Mouse (Mus musculus) midbrain, embryonic 11.5 days (tissue): ENCODE measurements around the gene Gm21972. TPM values are rescaled to one million over a fixed set of nuclear protein-coding genes. Genes with fewer than 3 reads are reported as not detected.

ENCODE experiments used
- ATAC-seq: fragments of 200-750 bp; cut with Nextera tagmentation; 2 replicates; pipeline ENCODE4 v1.8.0; 2017; ENCODE audit warnings: moderate TSS enrichment, moderate library complexity; ENCODE audit not compliant: low FRiP score
- DNase-seq: peaks from one replicate; pipeline ENCODE4 v3.0.0; 2015; ENCODE audit warnings: low spot score; ENCODE audit errors: missing footprints
- H3K27ac ChIP-seq: fragments of 300-500 bp; sonication (generic); 2 replicates; pipeline ENCODE4 v1.5.1; 2014; ENCODE audit warnings: low read depth, low read length
- H3K27me3 ChIP-seq: fragments of 300-500 bp; sonication (generic); 2 replicates; pipeline ENCODE4 v1.6.1; 2014; ENCODE audit warnings: mild to moderate bottlenecking, low read length, moderate library complexity, mixed read lengths; ENCODE audit not compliant: control insufficient read depth, insufficient read depth
- H3K36me3 ChIP-seq: fragments of 300-500 bp; sonication (generic); 2 replicates; pipeline ENCODE4 v1.6.1; 2014; ENCODE audit warnings: mild to moderate bottlenecking, low read length, moderate library complexity, mixed read lengths; ENCODE audit not compliant: control insufficient read depth, insufficient read depth
- H3K4me1 ChIP-seq: fragments of 300-500 bp; sonication (generic); 2 replicates; pipeline ENCODE4 v1.6.1; 2014; ENCODE audit warnings: low read length; ENCODE audit not compliant: control insufficient read depth, insufficient read depth
- H3K4me2 ChIP-seq: fragments of 300-500 bp; sonication (generic); 2 replicates; pipeline ENCODE4 v1.6.1; 2014; ENCODE audit warnings: mild to moderate bottlenecking, moderate library complexity
- H3K4me3 ChIP-seq: fragments of 300-500 bp; sonication (generic); 2 replicates; pipeline ENCODE4 v1.5.1; 2014; ENCODE audit warnings: low read depth, low read length
- H3K9ac ChIP-seq: fragments of 300-500 bp; sonication (generic); 2 replicates; pipeline ENCODE4 v1.6.1; 2014; ENCODE audit warnings: low read length
- H3K9me3 ChIP-seq: fragments of 300-500 bp; sonication (generic); 2 replicates; pipeline ENCODE4 v1.6.1; 2016; ENCODE audit warnings: low read length; ENCODE audit not compliant: control insufficient read depth
- WGBS: fragments of 180-500 bp; shearing (Covaris S2); extraction: QIAGEN DNeasy Blood & Tissue Kit; methylation state at CpG from one replicate; pipeline ENCODE4 v1.1.7; 2014; 5-methylcytosine and 5-hydroxymethylcytosine counted together
- polyA plus RNA-seq: library from polyadenylated mRNA; unstranded; fragments of >200 nt; fragmentation: Nextera tagmentation; extraction: Ambion mirVana; gene quantifications from 2 replicates; pipeline ENCODE4 v1.2.1, GENCODE M21; 2014

Gene Gm21972
- polyA plus RNA-seq, 1 experiment from 2014 or later = 0.40 TPM

- no peak for DNase-seq
- 88% methylated on average over 4 of the region's 4 CpGs for WGBS
- H3K27ac ChIP-seq = no peak overlapping the region
- no peaks in the 10 kb centered on the region for H3K4me1 ChIP-seq
- no peak for ATAC-seq
- no peaks in the 10 kb centered on the region for H3K36me3 ChIP-seq
- no peaks in the 10 kb centered on the region for H3K27me3 ChIP-seq
- H3K4me2 ChIP-seq = no peak overlapping the region
- H3K4me3 ChIP-seq = no peak overlapping the region
- no peak overlapping the region for H3K9ac ChIP-seq
- no peaks in the 10 kb centered on the region for H3K9me3 ChIP-seq
Observed at GRCm38 (mm10) chr1:86183577-86184263, 50.3 kb downstream of the Gm21972 start.

- no peak overlapping the region for H3K4me3 ChIP-seq
- H3K27me3 ChIP-seq = no peaks in the 10 kb centered on the region
- no peaks in the 10 kb centered on the region for H3K4me1 ChIP-seq
- 85% methylated on average over 7 of the region's 7 CpGs for WGBS
- no peak overlapping the region for H3K9ac ChIP-seq
- no peak for ATAC-seq
- no peaks in the 10 kb centered on the region for H3K9me3 ChIP-seq
- no peak for DNase-seq
- H3K27ac ChIP-seq = no peak overlapping the region
- no peaks in the 10 kb centered on the region for H3K36me3 ChIP-seq
- no peak overlapping the region for H3K4me2 ChIP-seq
Observed at GRCm38 (mm10) chr1:86186762-86187161, 53.3 kb downstream of the Gm21972 start.

- Histone ChIP-seq H3K27me3 (no peaks in the 10 kb centered on the region), H3K9ac (no peak overlapping the region), H3K36me3 (no peaks in the 10 kb centered on the region), H3K27ac (no peak overlapping the region), H3K4me3 (no peak overlapping the region), H3K4me1 (no peaks in the 10 kb centered on the region), H3K9me3 (no peaks in the 10 kb centered on the region), H3K4me2 (no peak overlapping the region)
- 67% methylated on average over 2 of the region's 2 CpGs for WGBS
- DNase-seq (no peak), ATAC-seq (no peak)
Observed at GRCm38 (mm10) chr1:86187856-86188255, 54.4 kb downstream of the Gm21972 start.

- no peaks in the 10 kb centered on the region for H3K36me3 ChIP-seq
- 84% methylated on average over 2 of the region's 2 CpGs for WGBS
- DNase-seq = no peak
Observed at GRCm38 (mm10) chr1:86188271-86188670, 54.8 kb downstream of the Gm21972 start.

GRCm38 (mm10) chr1:86189034-86189702, 55.7 kb downstream of the Gm21972 start:
- Histone ChIP-seq H3K9ac (no peak overlapping the region), H3K27me3 (no peaks in the 10 kb centered on the region), H3K9me3 (no peaks in the 10 kb centered on the region), H3K4me1 (no peaks in the 10 kb centered on the region), H3K4me2 (no peak overlapping the region), H3K4me3 (no peak overlapping the region), H3K27ac (no peak overlapping the region), H3K36me3 (no peaks in the 10 kb centered on the region)
- ATAC-seq (no peak), DNase-seq (no peak)
- WGBS = 83% methylated on average over 6 of the region's 6 CpGs

More at GRCm38 (mm10) chr1:86188271-86188670, 54.8 kb downstream of the Gm21972 start:
- Histone ChIP-seq H3K9ac (no peak overlapping the region), H3K4me1 (no peaks in the 10 kb centered on the region), H3K27ac (no peak overlapping the region), H3K4me2 (no peak overlapping the region), H3K4me3 (no peak overlapping the region), H3K27me3 (no peaks in the 10 kb centered on the region), H3K9me3 (no peaks in the 10 kb centered on the region)
- no peak for ATAC-seq

GRCm38 (mm10) chr1:86190843-86191242, 57.4 kb downstream of the Gm21972 start:
- DNase-seq = no peak
- Histone ChIP-seq H3K4me3 (no peak overlapping the region), H3K9ac (no peak overlapping the region), H3K4me1 (no peaks in the 10 kb centered on the region), H3K9me3 (no peaks in the 10 kb centered on the region), H3K27ac (no peak overlapping the region), H3K27me3 (no peaks in the 10 kb centered on the region), H3K4me2 (no peak overlapping the region), H3K36me3 (no peaks in the 10 kb centered on the region)
- ATAC-seq = no peak
- 88% methylated on average over 6 of the region's 6 CpGs for WGBS

GRCm38 (mm10) chr1:86194044-86194443, 60.6 kb downstream of the Gm21972 start:
- 83% methylated on average over 7 of the region's 7 CpGs for WGBS

GRCm38 (mm10) chr1:86198276-86198675, 64.8 kb downstream of the Gm21972 start:
- no peak overlapping the region for H3K4me2 ChIP-seq
- H3K9me3 ChIP-seq = no peaks in the 10 kb centered on the region
- 80% methylated on average over 6 of the region's 6 CpGs for WGBS
- H3K9ac ChIP-seq = no peak overlapping the region
- no peaks in the 10 kb centered on the region for H3K27me3 ChIP-seq
- DNase-seq = peak; percentile 17
- no peak overlapping the region for H3K27ac ChIP-seq
- H3K4me1 ChIP-seq = no peaks in the 10 kb centered on the region
- H3K4me3 ChIP-seq = no peak overlapping the region
- peaks cover 5% of the 10 kb centered on the region; the same call in 1 of the 2 replicates for H3K36me3 ChIP-seq
- ATAC-seq = no peak

More at GRCm38 (mm10) chr1:86194044-86194443, 60.6 kb downstream of the Gm21972 start:
- peak; percentile 21 for DNase-seq
- no peak for ATAC-seq
- no peaks in the 10 kb centered on the region for H3K9me3 ChIP-seq
- no peaks in the 10 kb centered on the region for H3K27me3 ChIP-seq
- no peak overlapping the region for H3K4me3 ChIP-seq
- H3K4me1 ChIP-seq = no peaks in the 10 kb centered on the region
- H3K9ac ChIP-seq = no peak overlapping the region
- H3K36me3 ChIP-seq = peaks cover 2% of the 10 kb centered on the region; the same call in 1 of the 2 replicates
- H3K27ac ChIP-seq = no peak overlapping the region
- no peak overlapping the region for H3K4me2 ChIP-seq

DNA sequence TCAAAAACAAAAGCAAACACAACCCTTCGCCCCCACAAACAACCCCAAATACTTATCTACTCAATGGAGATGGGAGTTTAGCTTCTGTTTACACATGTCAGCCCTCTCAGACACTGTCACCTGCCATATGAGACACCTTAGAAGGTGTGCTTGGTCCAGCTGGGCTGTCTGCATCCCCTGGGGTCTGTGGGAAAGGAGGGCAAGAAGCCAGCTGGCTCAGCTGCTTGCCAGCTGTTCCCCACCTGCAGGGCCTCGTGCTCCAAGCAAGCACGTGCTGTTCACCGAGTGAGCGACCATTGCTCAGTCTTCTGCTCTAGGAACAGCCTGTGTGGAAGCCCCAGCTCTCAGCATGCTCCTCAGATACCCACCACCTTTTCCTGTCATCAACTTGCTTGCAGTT, 65.6 kb downstream of the Gm21972 start:
- Histone ChIP-seq H3K9ac (no peak overlapping the region), H3K4me1 (no peaks in the 10 kb centered on the region), H3K4me3 (no peak overlapping the region), H3K4me2 (no peak overlapping the region), H3K27ac (no peak overlapping the region), H3K27me3 (no peaks in the 10 kb centered on the region), H3K9me3 (no peaks in the 10 kb centered on the region), H3K36me3 (peaks cover 5% of the 10 kb centered on the region; the same call in 1 of the 2 replicates)
- WGBS = 88% methylated on average over 5 of the region's 5 CpGs
- peak; percentile 14 for DNase-seq
- no peak for ATAC-seq
